ENCODE assay signal across 20 mouse cellular contexts in genomic region chr2:140826241-140826640, GRCm38 (mm10).
"Had no signal": no experiment of that assay in that cellular context is flagged by ENCODE, and none has a peak within 500 bp of the region (broad histone marks: within the 10 kb centered on the region; RNA-seq: fewer than 3 reads in every experiment).

No protein-coding gene starts in this region.

- DNase-seq: kidney, adult 18-20 months; kidney, postnatal 36 days; liver; lung, adult 18-20 months; lung, postnatal 14 days; thymus, adult 18-20 months; thymus, postnatal 36 days had no signal

- H3K27ac ChIP-seq: kidney, postnatal 0 days; limb, embryonic 10.5 days; limb, embryonic 13.5 days; liver, embryonic 12.5 days; liver, embryonic 15.5 days; lung, embryonic 15.5 days; macrophage; midbrain, embryonic 10.5 days; midbrain, embryonic 13.5 days; neural tube, embryonic 12.5 days; neural tube, embryonic 15.5 days had no signal

- H3K9ac ChIP-seq: limb, embryonic 13.5 days; liver, embryonic 12.5 days; liver, embryonic 15.5 days; lung, embryonic 15.5 days; midbrain, embryonic 13.5 days; neural tube, embryonic 12.5 days; neural tube, embryonic 15.5 days had no signal

- H3K9me3 ChIP-seq: limb, embryonic 10.5 days; limb, embryonic 13.5 days; liver, embryonic 12.5 days; liver, embryonic 15.5 days; lung, embryonic 15.5 days; megakaryocyte, embryonic 14.5 days; midbrain, embryonic 10.5 days; midbrain, embryonic 13.5 days; neural tube, embryonic 12.5 days; neural tube, embryonic 15.5 days had no signal

- H3K4me1 ChIP-seq: limb, embryonic 10.5 days; limb, embryonic 13.5 days; liver, embryonic 12.5 days; liver, embryonic 15.5 days; megakaryocyte, embryonic 14.5 days; midbrain, embryonic 10.5 days; midbrain, embryonic 13.5 days; neural tube, embryonic 12.5 days; neural tube, embryonic 15.5 days had no signal

- H3K4me3 ChIP-seq: limb, embryonic 10.5 days; limb, embryonic 13.5 days; liver, embryonic 12.5 days; liver, embryonic 15.5 days; lung, embryonic 15.5 days; megakaryocyte, embryonic 14.5 days; midbrain, embryonic 10.5 days; midbrain, embryonic 13.5 days; neural tube, embryonic 12.5 days; neural tube, embryonic 15.5 days had no signal

- ATAC-seq: intestine, embryonic 16.5 days; liver, embryonic 12.5 days; midbrain, embryonic 13.5 days had no signal

- H3K36me3 ChIP-seq: limb, embryonic 10.5 days; limb, embryonic 13.5 days; liver, embryonic 12.5 days; liver, embryonic 15.5 days; lung, embryonic 15.5 days; midbrain, embryonic 10.5 days; midbrain, embryonic 13.5 days; neural tube, embryonic 12.5 days; neural tube, embryonic 15.5 days had no signal

- H3K27me3 ChIP-seq: limb, embryonic 13.5 days; liver, embryonic 12.5 days; liver, embryonic 15.5 days; lung, embryonic 15.5 days; megakaryocyte, embryonic 14.5 days; midbrain, embryonic 13.5 days; neural tube, embryonic 12.5 days; neural tube, embryonic 15.5 days had no signal

- H3K4me2 ChIP-seq: limb, embryonic 13.5 days; liver, embryonic 12.5 days; liver, embryonic 15.5 days; lung, embryonic 15.5 days; midbrain, embryonic 13.5 days; neural tube, embryonic 12.5 days; neural tube, embryonic 15.5 days had no signal
